In genomic region chr14:47218766-47219606, GRCm38 (mm10) we compare ENCODE assay signal across 32 mouse cellular contexts. TPM values are rescaled to one million over a fixed set of nuclear protein-coding genes. Genes with fewer than 3 reads are reported as not detected.
DNase-seq lines count a peak whose midpoint lies in the region; ATAC-seq and TF ChIP-seq lines count a peak whose summit lies in the region.
"Had no signal": no experiment of that assay in that cellular context is flagged by ENCODE, and none has a peak within 500 bp of the region (broad histone marks: within the 10 kb centered on the region; RNA-seq: fewer than 3 reads in every experiment).

No protein-coding gene starts in this region.

- no peaks in the 10 kb centered on the region for H3K9me3 ChIP-seq in ES-E14 (ENCODE audit: control insufficient read depth, insufficient read depth, low read depth, low read length)
- H3K9me3 ChIP-seq in liver, embryonic 12.5 days (replicated peaks), result no peaks in the 10 kb centered on the region
- H3K9me3 ChIP-seq: embryonic facial prominence, embryonic 10.5 days; embryonic facial prominence, embryonic 15.5 days; forebrain, embryonic 13.5 days; heart, embryonic 13.5 days; hindbrain, embryonic 10.5 days; hindbrain, embryonic 15.5 days; kidney, embryonic 15.5 days; limb, embryonic 10.5 days; limb, embryonic 15.5 days had no signal

- H3K4me3 ChIP-seq in ES-E14 (ENCODE audit: insufficient read depth in 1 of 2, low read depth in 1 of 2, low read length in 2 of 2, poor library complexity in 1 of 2, severe bottlenecking in 1 of 2), result no peak overlapping the region
- no peak overlapping the region for H3K4me3 ChIP-seq in liver, embryonic 12.5 days
- H3K4me3 ChIP-seq: embryonic facial prominence, embryonic 10.5 days; embryonic facial prominence, embryonic 15.5 days; forebrain, embryonic 13.5 days; heart, embryonic 13.5 days; hindbrain, embryonic 10.5 days; hindbrain, embryonic 15.5 days; kidney, embryonic 15.5 days; layer of hippocampus, adult 2 months; limb, embryonic 10.5 days; limb, embryonic 15.5 days had no signal

- no peaks in the 10 kb centered on the region for H3K36me3 ChIP-seq in ES-E14 (ENCODE audit: control insufficient read depth, insufficient read depth, low read length, poor library complexity, severe bottlenecking)
- no peaks in the 10 kb centered on the region for H3K36me3 ChIP-seq in liver, embryonic 12.5 days
- H3K36me3 ChIP-seq: embryonic facial prominence, embryonic 10.5 days; embryonic facial prominence, embryonic 15.5 days; heart, embryonic 13.5 days; hindbrain, embryonic 10.5 days; hindbrain, embryonic 15.5 days; kidney, embryonic 15.5 days; limb, embryonic 10.5 days; limb, embryonic 15.5 days had no signal

- in situ Hi-C loops in ES-E14 (cut with MboI; ENCODE audit: low sequenced_read_pairs in 2 of 2, unreplicated experiment in 2 of 2), result no loop called here

- H3K4me2 ChIP-seq in liver, embryonic 12.5 days, result no peak overlapping the region
- H3K4me2 ChIP-seq: embryonic facial prominence, embryonic 15.5 days; forebrain, embryonic 13.5 days; heart, embryonic 13.5 days; hindbrain, embryonic 15.5 days; kidney, embryonic 15.5 days; limb, embryonic 15.5 days had no signal

- 76% methylated on average over 9 of the region's 9 CpGs for WGBS in liver, embryonic 12.5 days (ENCODE audit: insufficient replicate concordance)

- no peaks in the 10 kb centered on the region for H3K27me3 ChIP-seq in liver, embryonic 12.5 days (replicated peaks)
- H3K27me3 ChIP-seq: embryonic facial prominence, embryonic 15.5 days; forebrain, embryonic 13.5 days; hindbrain, embryonic 15.5 days; kidney, embryonic 15.5 days; limb, embryonic 15.5 days had no signal

- no peak overlapping the region for H3K9ac ChIP-seq in ES-E14 (ENCODE audit: insufficient read depth, low read depth, low read length, poor library complexity, severe bottlenecking)
- no peak overlapping the region for H3K9ac ChIP-seq in liver, embryonic 12.5 days
- H3K9ac ChIP-seq: embryonic facial prominence, embryonic 15.5 days; forebrain, embryonic 13.5 days; heart, embryonic 13.5 days; hindbrain, embryonic 15.5 days; kidney, embryonic 15.5 days; limb, embryonic 15.5 days; liver, embryonic 14.5 days had no signal

- intact Hi-C loops in left cerebral cortex, postnatal 10 days (cut with DNase I), result no loop called here

- H3K27ac ChIP-seq in ES-E14 (ENCODE audit: insufficient read depth, low read depth, low read length, poor library complexity, severe bottlenecking), result no peak overlapping the region
- no peak overlapping the region for H3K27ac ChIP-seq in liver, embryonic 12.5 days
- H3K27ac ChIP-seq: embryonic facial prominence, embryonic 10.5 days; embryonic facial prominence, embryonic 15.5 days; forebrain, embryonic 13.5 days; heart, embryonic 13.5 days; hindbrain, embryonic 10.5 days; hindbrain, embryonic 15.5 days; kidney, embryonic 15.5 days; layer of hippocampus, adult 2 months; limb, embryonic 10.5 days; limb, embryonic 15.5 days; liver, embryonic 14.5 days had no signal

- H3K4me1 ChIP-seq in ES-E14 (ENCODE audit: control insufficient read depth in 2 of 2, insufficient read depth in 2 of 2, low read length in 2 of 2, poor library complexity in 1 of 2), result peaks cover 0 to 2% of the 10 kb centered on the region in 2 experiments; a peak in 1 of 4 replicates
- H3K4me1 ChIP-seq in liver, embryonic 12.5 days, result 0 out of 2 replicates have a peak, but pooled peaks cover 4% of the 10 kb centered on the region
- H3K4me1 ChIP-seq: embryonic facial prominence, embryonic 10.5 days; embryonic facial prominence, embryonic 15.5 days; forebrain, embryonic 13.5 days; heart, embryonic 13.5 days; hindbrain, embryonic 10.5 days; hindbrain, embryonic 15.5 days; kidney, embryonic 15.5 days; limb, embryonic 10.5 days; limb, embryonic 15.5 days had no signal

- DNase-seq in left cerebral cortex, adult 11 months (ENCODE audit: low spot score), result peak; percentile 4
- no peak for DNase-seq in left cerebral cortex, postnatal 10 days (ENCODE audit: extremely low spot score in 1 of 2, low spot score in 2 of 2)
- no peak for DNase-seq in ES-E14 (ENCODE audit: low read depth, low spot score)
- DNase-seq in adrenal gland, postnatal 10 days, result peak; percentile 21
- DNase-seq in fibroblast of lung, adult 2 months (ENCODE audit: low read depth), result peak; percentile 14
- DNase-seq in cerebellum, postnatal 14 days, result no peak
- no peak for DNase-seq in kidney, postnatal 36 days
- DNase-seq: B cell, adult 2 months; cerebellum, adult 11-12 months; cerebellum, postnatal 10 days; gastrocnemius, postnatal 14 days; heart, postnatal 14 days; kidney, adult 11 months; kidney, postnatal 25 days; lung, adult 2 months; lung, postnatal 14 days; midbrain, embryonic 14.5 days; thymus, adult 2 months; thymus, postnatal 4 days had no signal

- no peak for ATAC-seq in liver, embryonic 12.5 days
- ATAC-seq: forebrain, embryonic 13.5 days; inflammation-experienced regulatory T-cells, adult 6 months had no signal

TF ChIP-seq in ES-E14, 5 proteins besides CTCF, POLR2A, EP300 and RAD21:
- TF ChIP-seq ZC3H11A (IDR thresholded peaks at IDR 0.05; ENCODE audit: borderline replicate concordance, low read depth, low read length) (no peak), CHD2 (IDR thresholded peaks at IDR 0.05; ENCODE audit: low read depth, low read length) (no peak), MAFK (IDR thresholded peaks at IDR 0.05; ENCODE audit: insufficient read depth, low read depth, low read length) (peak; percentile 62; the same call in 1 of the 2 replicates)

RNA-seq across cellular contexts. Expression of gene Gch1, which starts 29.8 kb away (rescaled TPM):
- total RNA-seq in left cerebral cortex, postnatal 10 days (2021), result 1 to 10 TPM; 1.1 to 1.4 TPM
- 0.76 and 1.8 TPM in 2 replicates for total RNA-seq in ES-E14 (2012; rRNA removed)
- total RNA-seq in adrenal gland, postnatal 10 days (2021), result 10 to 100 TPM; 33.4 to 40.4 TPM
- 3.4 and 3.7 TPM in 2 replicates for polyA plus RNA-seq in liver, embryonic 12.5 days (2016; fragmentation: Nextera tagmentation; extraction: Ambion mirVana)

RNA-seq across cellular contexts. Expression of gene Wdhd1, which starts 57.7 kb away (rescaled TPM):
- 1 to 10 TPM; 6.1 to 6.3 TPM for total RNA-seq in left cerebral cortex, postnatal 10 days (2021)
- total RNA-seq in ES-E14 (2012; rRNA removed), result 22.0 and 31.0 TPM in 2 replicates
- total RNA-seq in adrenal gland, postnatal 10 days (2021), result 10 to 100 TPM in 1 of 2 experiments, 1 to 10 TPM in 1; 6.9 to 10.0 TPM
- polyA plus RNA-seq in liver, embryonic 12.5 days (2016; fragmentation: Nextera tagmentation; extraction: Ambion mirVana), result 58.1 and 58.9 TPM in 2 replicates

RNA-seq across cellular contexts. Expression of gene Socs4, which starts 57.7 kb away (rescaled TPM):
- total RNA-seq in left cerebral cortex, postnatal 10 days (2021), result 1 to 10 TPM; 9.2 to 9.8 TPM
- 6.7 and 10.4 TPM in 2 replicates for total RNA-seq in ES-E14 (2012; rRNA removed)
- total RNA-seq in adrenal gland, postnatal 10 days (2021), result 10 to 100 TPM; 18.8 to 19.7 TPM
- polyA plus RNA-seq in liver, embryonic 12.5 days (2016; fragmentation: Nextera tagmentation; extraction: Ambion mirVana), result 3.0 and 4.3 TPM in 2 replicates

Comparison
In these comparisons a context has a peak if more than half of its experiments do, and no peak if none do; other contexts are left out.
1. DNase-seq: peak in left cerebral cortex, adult 11 months (single experiment), adrenal gland, postnatal 10 days (single experiment) and fibroblast of lung, adult 2 months (single experiment); none in left cerebral cortex, postnatal 10 days (0 of 2), ES-E14 (single experiment), cerebellum, postnatal 14 days (0 of 2) and kidney, postnatal 36 days (0 of 2).
2. RNA of gene Gch1, which starts 29.8 kb away (total RNA-seq): 33.4 to 40.4 TPM in adrenal gland, postnatal 10 days; 1.1 to 1.4 TPM in left cerebral cortex, postnatal 10 days and 0.76 to 1.8 TPM in ES-E14; every median in the first group is over 10 times any median in the second.